Mouse (Mus musculus) MEL (cell line): ENCODE data around the gene Cers5.

Source experiments
- CTCF ChIP-seq, 3 experiments: IDR thresholded peaks in 2 of 3; conservative IDR thresholded peaks in 1 of 3; 2 replicates each; pipeline ENCODE4 v1.5.1; 2011 to 2012; ENCODE audit warnings: low read length in 3 of 3, low read depth in 2 of 3, mild to moderate bottlenecking in 2 of 3, improper control_type of control experiment in 1 of 3, inconsistent platforms in 1 of 3, mixed read lengths in 1 of 3, moderate library complexity in 1 of 3; ENCODE audit not compliant: control insufficient read depth in 1 of 3, insufficient read depth in 1 of 3, poor library complexity in 1 of 3, severe bottlenecking in 1 of 3
- EP300 ChIP-seq, 2 experiments: IDR thresholded peaks; 2 replicates each; pipeline ENCODE4 v1.6.1; 2011; ENCODE audit warnings: improper control_type of control experiment in 2 of 2, low read length in 2 of 2, low read depth in 1 of 2, mild to moderate bottlenecking in 1 of 2
- GATA1 ChIP-seq: IDR thresholded peaks from 2 replicates; pipeline ENCODE4 v1.6.1; 2011; ENCODE audit warnings: low read depth, low read length, improper control_type of control experiment
- MEF2A ChIP-seq: IDR thresholded peaks from 2 replicates; pipeline ENCODE4 v1.6.1; 2014; ENCODE audit warnings: low read depth, mild to moderate bottlenecking, inconsistent platforms, low read length, improper control_type of control experiment; ENCODE audit not compliant: poor library complexity, insufficient replicate concordance, severe bottlenecking; ENCODE audit errors: extremely low read depth
- NELFE ChIP-seq: IDR thresholded peaks from 2 replicates; pipeline ENCODE4 v1.6.1; 2011; ENCODE audit warnings: low read depth, low read length, improper control_type of control experiment
- TAL1 ChIP-seq: IDR thresholded peaks from 2 replicates; pipeline ENCODE4 v1.6.1; 2012; ENCODE audit warnings: mild to moderate bottlenecking, inconsistent platforms, low read length, moderate library complexity, mixed read lengths
- TBP ChIP-seq: IDR thresholded peaks from 2 replicates; pipeline ENCODE4 v1.8.0; 2011; ENCODE audit warnings: low read depth, low read length, improper control_type of control experiment
- USF1 ChIP-seq: IDR thresholded peaks from 2 replicates; pipeline ENCODE4 v1.6.1; 2014; ENCODE audit warnings: low read depth, mild to moderate bottlenecking, inconsistent platforms, low read length, improper control_type of control experiment, moderate library complexity

- TF ChIP-seq EP300 (IDR thresholded peaks at IDR 0.05; ENCODE audit: low read depth in 1 of 2, low read length in 2 of 2): no peak
- TF ChIP-seq MEF2A: no peak
- no peak for TF ChIP-seq CTCF (IDR thresholded peaks at IDR 0.05 in 2 of 3, conservative IDR thresholded peaks at IDR 0.05 in 1 of 3; ENCODE audit: control insufficient read depth in 1 of 3, insufficient read depth in 1 of 3, low read depth in 2 of 3, low read length in 3 of 3, poor library complexity in 1 of 3, severe bottlenecking in 1 of 3)
- no peak for TF ChIP-seq USF1
- TF ChIP-seq TAL1: no peak
- no peak for TF ChIP-seq TBP
- no peak for TF ChIP-seq NELFE
- no peak for TF ChIP-seq GATA1
Measured at GRCm38 (mm10) chr15:99703104-99703503, 69.6 kb downstream of the Cers5 start.
